Mouse (Mus musculus) liver, adult 2 months (tissue): ENCODE results near the gene Sec14l3. TPM values are rescaled to one million over a fixed set of nuclear protein-coding genes. Genes with fewer than 3 reads are reported as not detected.

Source experiments
- DNase-seq: peaks from one replicate; pipeline ENCODE4 v3.0.0-alpha.2; 2011; ENCODE audit warnings: low read depth, low spot score; ENCODE audit errors: extremely low read depth
- H3K27ac ChIP-seq: fragments of 200-500 bp; replicated peaks from 2 replicates; pipeline ENCODE4 v1.5.1; 2012; ENCODE audit warnings: low read depth, mild to moderate bottlenecking, control low read depth, inconsistent platforms, low read length; ENCODE audit not compliant: insufficient read depth
- H3K27me3 ChIP-seq: fragments of 200-500 bp; 2 replicates; pipeline ENCODE4 v1.6.1; 2012; ENCODE audit warnings: mild to moderate bottlenecking, moderate library complexity, low read length, inconsistent platforms; ENCODE audit not compliant: control insufficient read depth, insufficient read depth
- H3K36me3 ChIP-seq: fragments of 200-500 bp; 2 replicates; pipeline ENCODE4 v1.6.1; 2012; ENCODE audit warnings: low read length, inconsistent platforms; ENCODE audit not compliant: control insufficient read depth, insufficient read depth
- H3K4me1 ChIP-seq: fragments of 200-500 bp; 2 replicates; pipeline ENCODE4 v1.6.1; 2011; ENCODE audit warnings: low read length; ENCODE audit not compliant: control insufficient read depth, insufficient read depth
- H3K4me3 ChIP-seq: fragments of 200-500 bp; 2 replicates; pipeline ENCODE4 v1.5.1; 2011; ENCODE audit warnings: low read depth, mild to moderate bottlenecking, control low read depth, low read length, moderate library complexity; ENCODE audit not compliant: insufficient read depth
- H3K79me2 ChIP-seq: fragments of 200-500 bp; 2 replicates; pipeline ENCODE4 v1.6.1; 2012; ENCODE audit warnings: inconsistent platforms, mild to moderate bottlenecking, low read length, moderate library complexity; ENCODE audit not compliant: control insufficient read depth, insufficient read depth
- H3K9ac ChIP-seq: fragments of 200-500 bp; 2 replicates; pipeline ENCODE4 v1.6.1; 2012; ENCODE audit warnings: low read depth, mild to moderate bottlenecking, control low read depth, inconsistent platforms, low read length
- CTCF ChIP-seq: fragments of 200-500 bp; IDR thresholded peaks from 2 replicates; pipeline ENCODE4 v1.5.1; 2011; ENCODE audit warnings: low read depth, low read length, control low read depth
- POLR2A ChIP-seq: fragments of 200-500 bp; IDR thresholded peaks from 2 replicates; pipeline ENCODE4 v1.6.1; 2011; ENCODE audit warnings: low read length, control low read depth; ENCODE audit not compliant: insufficient read depth; ENCODE audit errors: extremely low read depth
- WGBS: fragments of 180-500 bp; shearing (Covaris S2); methylation state at CpG from one replicate; pipeline ENCODE4 v1.1.7; 2018; 5-methylcytosine and 5-hydroxymethylcytosine counted together
- polyA plus RNA-seq: library from polyadenylated mRNA; depleted of rRNA; stranded (reverse); fragments of >200 nt; gene quantifications from 2 replicates; pipeline ENCODE4 v1.2.3, GENCODE M21; 2012
- total RNA-seq: library from RNA; depleted of rRNA; stranded (reverse); fragments of >200 nt; gene quantifications from 2 replicates; pipeline ENCODE4 v1.2.3, GENCODE M21; 2014

Gene Sec14l3
- total and polyA plus RNA-seq, 2 experiments: not detected

DNA sequence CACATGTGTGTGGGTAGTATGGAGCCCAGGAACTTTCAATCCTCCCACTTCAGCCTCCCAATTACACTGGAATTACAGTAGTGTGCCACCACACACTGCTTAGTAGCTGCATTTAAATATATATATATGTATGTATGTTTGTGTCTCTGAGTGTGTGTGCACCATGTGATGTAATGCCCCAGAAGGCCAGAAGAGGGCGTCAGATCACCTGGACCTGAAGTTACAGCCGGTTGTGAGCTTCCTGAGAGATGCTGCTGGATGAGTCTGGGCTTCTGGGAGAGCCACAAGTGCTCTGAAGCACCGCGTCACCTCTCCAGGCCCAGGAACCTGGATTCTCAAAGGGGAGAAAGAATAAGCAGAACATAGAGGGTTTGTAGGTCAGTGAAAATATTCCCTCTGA lies 35.3 kb upstream of the Sec14l3 start:
- WGBS: 79% methylated on average over 4 of the region's 4 CpGs
- no peaks in the 10 kb centered on the region for H3K36me3 ChIP-seq
- H3K4me1 ChIP-seq: peaks cover 8% of the 10 kb centered on the region

DNA sequence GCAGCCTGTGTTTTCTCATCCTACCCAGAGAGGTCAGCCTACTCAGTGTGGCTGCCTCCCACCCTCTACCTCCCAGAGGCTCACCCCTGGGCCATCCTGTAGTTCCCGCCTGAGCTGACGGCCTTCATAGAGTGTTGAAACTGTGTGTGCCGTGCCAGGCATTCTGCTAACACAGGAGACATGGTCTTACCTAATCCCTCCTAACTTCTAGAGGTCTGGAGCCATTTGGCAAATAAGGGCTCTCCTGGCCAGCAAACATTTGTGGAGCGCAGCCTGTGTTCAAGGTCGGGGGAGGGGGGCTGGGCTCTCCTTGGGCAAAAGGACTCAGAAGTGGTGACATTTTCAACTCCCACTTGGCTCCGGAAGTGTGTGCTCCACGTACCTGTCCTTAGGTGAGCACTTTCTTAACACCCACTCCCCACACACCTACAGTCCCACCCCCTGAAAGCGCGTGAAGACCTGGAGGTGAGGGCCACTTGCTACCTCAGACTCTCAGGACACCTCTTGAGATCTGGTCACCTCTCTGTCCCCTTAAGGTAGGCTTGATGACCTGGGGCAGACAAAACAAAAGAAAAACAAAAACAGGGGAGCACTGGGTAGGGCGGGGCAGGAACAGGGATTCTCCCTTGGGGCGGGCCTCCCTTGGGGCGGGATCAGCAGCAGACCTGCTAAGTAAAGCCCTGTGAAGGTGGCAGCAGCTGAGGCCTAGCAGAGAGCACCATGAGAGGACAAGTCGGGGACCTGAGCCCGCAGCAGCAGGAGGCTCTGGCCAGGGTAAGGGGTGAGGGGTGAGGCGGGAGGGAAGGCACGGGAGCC lies 33.3 kb upstream of the Sec14l3 start, which contains the start of gene Sec14l4:
Gene Sec14l4, plus strand, starts transcription at position 337 of the 816 bp plus-strand sequence.
- Histone ChIP-seq H3K27ac (peak within 1 kb of the TSS; percentile 95), H3K79me2 (peaks cover 8% of the 10 kb centered on the region; the same call in 1 of the 2 replicates), H3K36me3 (peaks cover under 1% of the 10 kb centered on the region; the same call in 1 of the 2 replicates), H3K4me1 (peaks cover 20% of the 10 kb centered on the region), H3K27me3 (no peaks in the 10 kb centered on the region), H3K9ac (peak within 1 kb of the TSS; percentile 90), H3K4me3 (peak within 1 kb of the TSS; percentile 70)
- TF ChIP-seq POLR2A (peak; percentile 33), CTCF (no peak)
- peak; percentile 98 for DNase-seq
- 14% methylated on average over 16 of the region's 16 CpGs for WGBS

More for the DNA sequence above, 35.3 kb upstream of the Sec14l3 start:
- Histone ChIP-seq H3K27me3 (no peaks in the 10 kb centered on the region), H3K9ac (no peak overlapping the region), H3K4me3 (no peak overlapping the region), H3K27ac (no peak overlapping the region), H3K79me2 (peaks cover 8% of the 10 kb centered on the region; the same call in 1 of the 2 replicates)
- 0 out of 2 replicates have a peak, but pooled peaks have one; percentile 39 for TF ChIP-seq CTCF
- TF ChIP-seq POLR2A: no peak
- no peak for DNase-seq

- Histone ChIP-seq H3K9ac (peak overlapping the region; percentile 90), H3K27ac (peak overlapping the region; percentile 95), H3K4me1 (peaks cover 24% of the 10 kb centered on the region), H3K79me2 (peaks cover 8% of the 10 kb centered on the region; the same call in 1 of the 2 replicates), H3K36me3 (peaks cover 4% of the 10 kb centered on the region; the same call in 1 of the 2 replicates), H3K27me3 (no peaks in the 10 kb centered on the region), H3K4me3 (peak overlapping the region; percentile 70)
- whole genome bisulfite sequencing: 9% methylated on average over 12 of the region's 12 CpGs
- DNase-seq: peak; percentile 91
- peak; percentile 36 for TF ChIP-seq POLR2A
- no peak for TF ChIP-seq CTCF
These were observed 32.7 kb upstream of the Sec14l3 start for GRCm38 (mm10) chr11:4031961-4032360.

DNA sequence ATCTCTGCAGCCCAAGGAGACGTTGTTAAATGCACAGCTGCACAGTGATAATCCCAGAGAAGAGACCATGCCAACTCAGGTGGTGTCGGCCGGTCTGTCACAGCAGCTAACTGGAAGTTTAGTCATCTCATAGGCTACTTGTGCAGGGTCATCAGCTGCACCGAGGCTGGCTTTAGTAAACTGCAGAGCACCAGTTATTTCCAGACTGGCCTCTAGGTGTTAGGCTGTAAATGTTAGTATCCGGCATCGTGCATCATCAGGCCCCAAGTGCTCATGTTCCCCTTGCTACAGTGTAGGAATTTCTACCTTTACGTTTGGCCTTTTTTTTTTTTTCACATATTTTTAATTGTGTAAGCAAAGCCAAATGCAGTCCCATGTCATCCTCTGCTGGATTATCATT lies 31.2 kb upstream of the Sec14l3 start:
- no peaks in the 10 kb centered on the region for H3K27me3 ChIP-seq
- H3K79me2 ChIP-seq: peaks cover 8% of the 10 kb centered on the region; the same call in 1 of the 2 replicates
- H3K9ac ChIP-seq: peak overlapping the region; percentile 53
- 31% methylated on average over 7 of the region's 7 CpGs for WGBS
- H3K4me1 ChIP-seq: peaks cover 24% of the 10 kb centered on the region
- peak overlapping the region; percentile 95 for H3K27ac ChIP-seq
- DNase-seq: peak; percentile 62
- H3K36me3 ChIP-seq: peaks cover 15% of the 10 kb centered on the region
- TF ChIP-seq CTCF (peak; percentile 16; the same call in 1 of the 2 replicates), POLR2A (no peak)
- H3K4me3 ChIP-seq: peak overlapping the region; percentile 57

GRCm38 (mm10) chr11:4034169-4034568 lies 30.5 kb upstream of the Sec14l3 start:
- Histone ChIP-seq H3K27me3 (no peaks in the 10 kb centered on the region), H3K27ac (peak overlapping the region; percentile 95)

More at GRCm38 (mm10) chr11:4034169-4034568, 30.5 kb upstream of the Sec14l3 start:
- TF ChIP-seq CTCF (no peak), POLR2A (no peak)
- peaks cover 24% of the 10 kb centered on the region for H3K4me1 ChIP-seq
- H3K4me3 ChIP-seq: no peak overlapping the region; the same call in 1 of the 2 replicates
- H3K79me2 ChIP-seq: peaks cover 8% of the 10 kb centered on the region; the same call in 1 of the 2 replicates
- H3K36me3 ChIP-seq: peaks cover 17% of the 10 kb centered on the region
- DNase-seq: no peak
- 72% methylated on average over 4 of the region's 4 CpGs for WGBS
- H3K9ac ChIP-seq: peak overlapping the region; percentile 34
